Mouse (Mus musculus) kidney, postnatal 0 days (tissue): Measurements from ENCODE around the gene Slc35e3. TPM values are rescaled to one million over a fixed set of nuclear protein-coding genes. Genes with fewer than 3 reads are reported as not detected.

Experiments
- ATAC-seq: fragments of 200-750 bp; cut with Nextera tagmentation; replicated peaks from 2 replicates; pipeline ENCODE4 v1.8.0; 2017; ENCODE audit warnings: low read depth, moderate number of reproducible peaks, moderate TSS enrichment, moderate library complexity; ENCODE audit not compliant: low FRiP score
- DNase-seq: peaks from one replicate; pipeline ENCODE4 v3.0.0-alpha.2; 2016; ENCODE audit warnings: low spot score
- H3K27ac ChIP-seq: fragments of 300-500 bp; sonication (generic); 2 replicates; pipeline ENCODE4 v1.5.1; 2014; ENCODE audit warnings: mild to moderate bottlenecking
- H3K27me3 ChIP-seq: fragments of 300-500 bp; sonication (generic); 2 replicates; pipeline ENCODE4 v1.6.1; 2014; ENCODE audit warnings: low read length, mixed read lengths; ENCODE audit not compliant: insufficient read depth
- H3K36me3 ChIP-seq: fragments of 300-500 bp; sonication (generic); 2 replicates; pipeline ENCODE4 v1.6.1; 2014; ENCODE audit warnings: low read length, mixed read lengths; ENCODE audit not compliant: insufficient read depth
- H3K4me1 ChIP-seq: fragments of 300-500 bp; sonication (generic); replicated peaks from 2 replicates; pipeline ENCODE4 v1.6.1; 2014; ENCODE audit warnings: antibody characterized with exemption, low read length, mixed read lengths; ENCODE audit not compliant: insufficient read depth
- H3K4me2 ChIP-seq: fragments of 300-500 bp; sonication (generic); 2 replicates; pipeline ENCODE4 v1.6.1; 2014; ENCODE audit warnings: mild to moderate bottlenecking, low read length, moderate library complexity, mixed read lengths
- H3K4me3 ChIP-seq: fragments of 300-500 bp; sonication (generic); replicated peaks from 2 replicates; pipeline ENCODE4 v1.5.1; 2014; ENCODE audit warnings: low read depth, low read length
- H3K9ac ChIP-seq: fragments of 300-500 bp; sonication (generic); 2 replicates; pipeline ENCODE4 v1.6.1; 2014; ENCODE audit warnings: low read depth, low read length
- H3K9me3 ChIP-seq: fragments of 300-500 bp; sonication (generic); replicated peaks from 2 replicates; pipeline ENCODE4 v1.6.1; 2016; ENCODE audit warnings: low read length, inconsistent platforms, mixed read lengths
- CTCF ChIP-seq: IDR thresholded peaks from 2 replicates; pipeline ENCODE4 v1.5.1; 2016; ENCODE audit warnings: antibody characterized with exemption, low read depth, mild to moderate bottlenecking, moderate library complexity
- WGBS: fragments of 180-500 bp; shearing (Covaris S2); extraction: QIAGEN DNeasy Blood & Tissue Kit; methylation state at CpG from one replicate; pipeline ENCODE4 v1.1.7; 2014; 5-methylcytosine and 5-hydroxymethylcytosine counted together
- polyA plus RNA-seq: library from polyadenylated mRNA; unstranded; fragments of >200 nt; fragmentation: Nextera tagmentation; extraction: Ambion mirVana; gene quantifications from 2 replicates; pipeline ENCODE4 v1.2.1, GENCODE M21; 2015

Gene Slc35e3
- polyA plus RNA-seq, 1 experiment from 2014 or later: 13.1 TPM

DNA sequence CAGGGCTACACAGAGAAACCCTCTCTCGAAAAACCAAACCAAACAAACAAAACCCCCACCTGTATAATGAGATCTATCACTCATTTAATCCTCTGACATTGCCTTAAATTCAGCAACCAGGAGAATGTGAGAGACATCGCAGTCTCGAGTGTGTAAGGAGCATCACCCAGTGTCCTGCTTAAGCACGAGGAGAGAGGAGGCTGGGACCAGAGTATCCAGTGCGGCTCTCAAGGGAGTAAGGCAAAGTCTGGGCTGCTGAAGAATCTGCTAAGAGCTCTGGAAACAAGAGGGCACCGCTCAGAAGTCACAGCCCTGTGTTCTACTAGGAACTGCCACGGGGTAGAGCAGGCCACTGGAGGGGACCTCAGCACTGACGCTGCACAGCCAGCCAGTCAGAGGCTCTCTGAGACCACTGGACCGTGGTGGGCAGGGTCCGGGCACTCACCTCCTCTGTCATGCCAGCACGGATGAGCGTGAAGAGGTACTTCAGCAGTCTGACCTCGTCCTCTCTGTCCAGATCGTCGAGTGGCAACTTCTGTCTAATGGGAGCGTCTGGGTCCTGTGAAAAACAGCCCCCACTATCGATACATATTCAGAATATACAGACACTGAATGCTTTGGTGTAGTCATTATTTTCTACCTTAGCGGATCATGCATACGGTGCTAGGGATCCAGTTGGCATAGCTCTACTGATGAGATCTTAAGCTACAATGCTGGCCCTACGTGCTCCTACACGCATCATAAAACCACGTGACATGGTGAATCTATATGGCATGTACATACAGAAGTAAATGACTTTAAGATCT is 28.0 kb upstream of the Slc35e3 start:
- Histone ChIP-seq H3K4me3 (no peak overlapping the region), H3K27ac (no peak overlapping the region), H3K27me3 (no peaks in the 10 kb centered on the region), H3K9ac (no peak overlapping the region), H3K4me1 (no peaks in the 10 kb centered on the region), H3K4me2 (no peak overlapping the region), H3K9me3 (no peaks in the 10 kb centered on the region), H3K36me3 (peaks cover 66% of the 10 kb centered on the region; the same call in 1 of the 2 replicates)
- DNase-seq: no peak
- WGBS: 88% methylated on average over 22 of the region's 22 CpGs
- ATAC-seq: no peak; the same call in 1 of the 2 replicates
- TF ChIP-seq CTCF: no peak

DNA sequence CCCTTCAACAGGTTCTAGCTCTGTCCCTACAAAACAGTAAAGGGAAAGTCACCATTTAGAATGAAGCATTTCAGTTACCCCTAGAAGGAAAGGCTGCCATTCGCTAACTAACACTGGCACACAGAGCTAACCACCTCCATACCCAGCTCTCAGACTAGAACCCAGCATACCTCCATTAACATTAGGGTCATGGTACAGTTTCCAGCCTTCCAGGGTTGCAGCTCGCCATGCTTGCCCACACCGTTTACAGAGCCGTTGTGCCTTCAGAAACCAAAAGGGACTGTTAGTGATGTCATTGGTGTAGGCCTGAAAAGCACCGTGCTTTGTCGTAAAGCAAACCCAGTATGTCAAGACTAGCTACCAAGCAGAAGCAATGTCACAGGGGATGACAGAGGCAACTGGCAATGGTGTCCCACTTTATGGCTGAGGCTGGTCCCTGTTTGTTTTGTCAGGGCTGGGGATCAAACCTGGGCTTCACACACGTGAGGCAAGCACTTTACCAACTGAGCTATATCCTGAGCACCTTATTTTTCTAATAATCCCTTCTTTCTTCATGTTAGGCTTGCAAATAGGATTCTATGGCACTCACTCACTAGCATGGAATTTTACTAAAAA is 27.0 kb upstream of the Slc35e3 start:
- Histone ChIP-seq H3K4me2 (no peak overlapping the region), H3K9me3 (no peaks in the 10 kb centered on the region), H3K9ac (no peak overlapping the region), H3K27ac (no peak overlapping the region), H3K4me1 (no peaks in the 10 kb centered on the region), H3K36me3 (peaks cover 58% of the 10 kb centered on the region; the same call in 1 of the 2 replicates), H3K27me3 (no peaks in the 10 kb centered on the region), H3K4me3 (no peak overlapping the region)
- WGBS: 96% methylated on average over 7 of the region's 7 CpGs
- ATAC-seq (no peak), DNase-seq (no peak)
- no peak for TF ChIP-seq CTCF

- Histone ChIP-seq H3K4me2 (no peak overlapping the region), H3K9me3 (no peaks in the 10 kb centered on the region), H3K27ac (no peak overlapping the region), H3K4me3 (no peak overlapping the region), H3K9ac (no peak overlapping the region), H3K4me1 (no peaks in the 10 kb centered on the region), H3K36me3 (peaks cover 61% of the 10 kb centered on the region; the same call in 1 of the 2 replicates), H3K27me3 (no peaks in the 10 kb centered on the region)
- TF ChIP-seq CTCF: no peak
- no peak for ATAC-seq
- 80% methylated on average over 17 of the region's 17 CpGs for WGBS
- peak; percentile 3 for DNase-seq
Observed at GRCm38 (mm10) chr10:117772364-117773105, 26.4 kb upstream of the Slc35e3 start.

DNA sequence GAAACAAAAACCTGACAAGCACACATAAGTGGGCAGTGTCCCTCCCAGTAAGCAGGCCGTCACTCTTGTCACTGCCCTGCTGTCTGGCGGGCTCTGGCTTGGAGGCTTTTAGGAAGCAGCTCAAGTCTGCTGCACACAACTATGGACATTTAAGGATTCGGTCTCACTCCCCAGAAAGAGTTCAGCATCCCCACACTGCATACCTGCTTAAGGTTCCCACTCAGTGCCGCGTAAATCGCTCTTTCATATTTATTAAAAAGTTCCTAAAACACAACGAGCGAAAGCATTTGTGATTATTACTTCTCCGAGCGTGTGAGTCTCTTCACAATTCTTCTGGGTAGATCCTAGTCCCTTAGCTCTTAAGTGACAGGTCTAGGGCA is 25.0 kb upstream of the Slc35e3 start:
- DNase-seq (no peak), ATAC-seq (no peak)
- Histone ChIP-seq H3K9me3 (no peaks in the 10 kb centered on the region), H3K36me3 (peaks cover 58% of the 10 kb centered on the region; the same call in 1 of the 2 replicates), H3K27me3 (no peaks in the 10 kb centered on the region), H3K4me1 (no peaks in the 10 kb centered on the region), H3K4me2 (no peak overlapping the region), H3K9ac (no peak overlapping the region), H3K4me3 (no peak overlapping the region), H3K27ac (no peak overlapping the region)
- 92% methylated on average over 10 of the region's 10 CpGs for WGBS
- TF ChIP-seq CTCF: no peak

GRCm38 (mm10) chr10:117770286-117771130 is 24.3 kb upstream of the Slc35e3 start:
- H3K27ac ChIP-seq: no peak overlapping the region
- peaks cover 59% of the 10 kb centered on the region for H3K36me3 ChIP-seq
- ATAC-seq (no peak), DNase-seq (no peak)
- WGBS: 80% methylated on average over 18 of the region's 18 CpGs
- no peak overlapping the region for H3K4me2 ChIP-seq
- no peak overlapping the region for H3K9ac ChIP-seq
- no peaks in the 10 kb centered on the region for H3K9me3 ChIP-seq
- no peaks in the 10 kb centered on the region for H3K27me3 ChIP-seq
- no peaks in the 10 kb centered on the region for H3K4me1 ChIP-seq
- no peak for TF ChIP-seq CTCF
- no peak overlapping the region for H3K4me3 ChIP-seq
